Mouse (Mus musculus): ENCODE data around the gene Acaca. TPM values are rescaled to one million over a fixed set of nuclear protein-coding genes. Genes with fewer than 3 reads are reported as not detected.

Acaca gene
- polyA plus RNA-seq, 1 experiment from 2014 or later, result 20.5 TPM

DNA sequence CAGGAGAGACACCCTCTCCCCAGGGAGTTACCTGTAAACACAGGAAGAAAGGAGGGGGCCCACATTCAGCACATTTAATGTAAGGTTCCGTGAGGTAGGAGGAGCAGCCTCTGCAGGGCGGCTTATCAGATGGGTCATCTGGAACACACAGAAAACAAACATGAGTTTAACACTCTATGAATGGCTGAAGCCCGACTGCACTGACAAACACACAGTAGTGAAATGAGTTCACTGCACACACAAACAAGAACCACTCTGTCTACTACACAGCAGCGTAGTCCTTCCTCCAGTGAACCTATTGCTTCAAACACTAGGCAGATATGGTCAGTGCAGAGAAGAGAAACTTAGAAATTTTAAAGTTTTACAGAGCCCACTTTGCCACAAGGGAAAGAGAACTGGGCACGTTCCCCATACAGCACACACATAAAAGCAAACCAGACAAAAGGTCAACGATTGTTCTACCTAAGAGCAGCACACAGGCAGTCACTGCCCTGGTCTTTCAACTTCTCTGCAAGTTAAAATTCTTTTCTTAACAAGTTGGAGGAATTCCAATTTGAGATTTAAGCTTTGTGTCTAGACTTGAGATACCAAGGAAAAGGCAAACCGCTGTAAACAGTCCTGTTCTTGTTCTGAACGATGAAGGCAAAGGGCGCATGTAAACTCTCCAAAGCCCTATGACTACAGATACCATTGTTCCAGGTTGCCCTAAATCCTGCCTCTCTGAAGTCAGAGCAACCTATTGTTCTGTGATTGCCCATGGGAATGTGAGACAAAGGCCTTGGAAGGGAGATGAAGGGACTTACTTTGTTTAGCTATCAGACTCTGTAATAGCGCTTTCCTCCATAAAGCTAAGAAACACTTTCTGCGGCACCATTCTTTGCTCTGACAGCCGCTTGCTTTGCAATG lies 8.2 kb upstream of the Acaca start:
- Histone ChIP-seq H3K4me1 (ENCODE audit: insufficient read depth) (no peaks in the 10 kb centered on the region), H3K9me3 (ENCODE audit: low read depth, low read length) (no peaks in the 10 kb centered on the region), H3K9ac (no peak overlapping the region), H3K27ac (ENCODE audit: low read depth) (peak overlapping the region; percentile 54), H3K27me3 (ENCODE audit: insufficient read depth, low read length) (no peaks in the 10 kb centered on the region), H3K4me2 (no peak overlapping the region), H3K36me3 (ENCODE audit: insufficient read depth) (peaks cover 88% of the 10 kb centered on the region), H3K4me3 (ENCODE audit: low read depth, low read length) (no peak overlapping the region)
- DNase-seq, result peak; percentile 8
- 67% methylated on average over 12 of the region's 12 CpGs for WGBS
- no peak for ATAC-seq (ENCODE audit: insufficient read depth)
- TF ChIP-seq CTCF (IDR thresholded peaks at IDR 0.05; ENCODE audit: low read depth), result no peak

DNA sequence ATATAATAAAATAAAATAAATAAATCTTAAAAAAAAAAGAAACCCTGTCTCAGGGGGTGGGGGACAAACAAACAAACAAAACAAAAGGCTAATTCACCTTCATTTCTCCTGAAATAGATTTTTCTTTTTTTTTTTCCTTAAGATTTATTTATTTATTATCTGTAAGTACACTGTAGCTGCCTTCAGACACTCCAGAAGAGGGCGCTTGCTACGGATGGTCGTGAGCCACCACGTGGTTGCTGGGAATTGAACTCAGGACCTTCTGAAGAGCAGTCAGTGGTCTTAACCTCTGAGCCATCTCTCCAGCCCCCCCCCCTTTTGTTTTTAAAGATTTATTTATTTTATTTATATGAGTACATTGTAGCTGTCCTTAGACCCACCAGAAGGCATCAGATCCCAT lies 1.5 kb upstream of the Acaca start:
- Histone ChIP-seq H3K9ac (no peak overlapping the region), H3K4me3 (ENCODE audit: low read depth, low read length) (no peak overlapping the region), H3K27me3 (ENCODE audit: insufficient read depth, low read length) (no peaks in the 10 kb centered on the region), H3K36me3 (ENCODE audit: insufficient read depth) (peaks cover 32% of the 10 kb centered on the region), H3K9me3 (ENCODE audit: low read depth, low read length) (no peaks in the 10 kb centered on the region), H3K27ac (ENCODE audit: low read depth) (no peak overlapping the region), H3K4me2 (peak overlapping the region; percentile 87; the same call in 1 of the 2 replicates), H3K4me1 (ENCODE audit: insufficient read depth) (peaks cover 8% of the 10 kb centered on the region; the same call in 1 of the 2 replicates)
- no peak for TF ChIP-seq CTCF (IDR thresholded peaks at IDR 0.05; ENCODE audit: low read depth)
- WGBS, result 78% methylated on average over 4 of the region's 4 CpGs
- DNase-seq, result peak; percentile 10
- no peak for ATAC-seq (ENCODE audit: insufficient read depth)

GRCm38 (mm10) chr11:84129799-84130185 lies 320 bp downstream of the Acaca start:
- H3K4me3 ChIP-seq (ENCODE audit: low read depth, low read length), result peak overlapping the region; percentile 86
- no peaks in the 10 kb centered on the region for H3K27me3 ChIP-seq (ENCODE audit: insufficient read depth, low read length)
- no peak for TF ChIP-seq CTCF (IDR thresholded peaks at IDR 0.05; ENCODE audit: low read depth)

GRCm38 (mm10) chr11:84134331-84134860 lies 4.9 kb downstream of the Acaca start:
- no peaks in the 10 kb centered on the region for H3K9me3 ChIP-seq (ENCODE audit: low read depth, low read length)
- H3K4me1 ChIP-seq (ENCODE audit: insufficient read depth), result peaks cover 5% of the 10 kb centered on the region; the same call in 1 of the 2 replicates
- H3K9ac ChIP-seq, result no peak overlapping the region
- DNase-seq (no peak), ATAC-seq (ENCODE audit: insufficient read depth) (no peak)
- H3K27me3 ChIP-seq (ENCODE audit: insufficient read depth, low read length), result no peaks in the 10 kb centered on the region
- no peaks in the 10 kb centered on the region for H3K36me3 ChIP-seq (ENCODE audit: insufficient read depth)
- WGBS, result 82% methylated on average over 2 of the region's 2 CpGs
- H3K27ac ChIP-seq (ENCODE audit: low read depth), result no peak overlapping the region
- H3K4me2 ChIP-seq, result no peak overlapping the region
- H3K4me3 ChIP-seq (ENCODE audit: low read depth, low read length), result no peak overlapping the region
- TF ChIP-seq CTCF (IDR thresholded peaks at IDR 0.05; ENCODE audit: low read depth), result peak; percentile 28; the same call in 1 of the 2 replicates

More at GRCm38 (mm10) chr11:84129799-84130185, 320 bp downstream of the Acaca start:
- 4% methylated on average over 11 of the region's 11 CpGs for WGBS
- no peak overlapping the region for H3K27ac ChIP-seq (ENCODE audit: low read depth)
- peak overlapping the region; percentile 82 for H3K9ac ChIP-seq
- DNase-seq, result no peak
- H3K4me2 ChIP-seq, result peak overlapping the region; percentile 87
- peaks cover 8% of the 10 kb centered on the region; the same call in 1 of the 2 replicates for H3K4me1 ChIP-seq (ENCODE audit: insufficient read depth)
- H3K36me3 ChIP-seq (ENCODE audit: insufficient read depth), result peaks cover 19% of the 10 kb centered on the region
- peak; percentile 27; the same call in 1 of the 2 replicates for ATAC-seq (ENCODE audit: insufficient read depth)
- H3K9me3 ChIP-seq (ENCODE audit: low read depth, low read length), result no peaks in the 10 kb centered on the region

GRCm38 (mm10) chr11:84136453-84136852 lies 7.0 kb downstream of the Acaca start:
- Histone ChIP-seq H3K27me3 (ENCODE audit: insufficient read depth, low read length) (no peaks in the 10 kb centered on the region), H3K27ac (ENCODE audit: low read depth) (no peak overlapping the region), H3K9ac (no peak overlapping the region), H3K36me3 (ENCODE audit: insufficient read depth) (no peaks in the 10 kb centered on the region), H3K4me1 (ENCODE audit: insufficient read depth) (no peaks in the 10 kb centered on the region; the same call in 1 of the 2 replicates), H3K4me3 (ENCODE audit: low read depth, low read length) (no peak overlapping the region), H3K9me3 (ENCODE audit: low read depth, low read length) (no peaks in the 10 kb centered on the region), H3K4me2 (no peak overlapping the region)
- ATAC-seq (ENCODE audit: insufficient read depth) (no peak), DNase-seq (no peak)
- TF ChIP-seq CTCF (IDR thresholded peaks at IDR 0.05; ENCODE audit: low read depth), result no peak
- WGBS, result 86% methylated on average over 3 of the region's 3 CpGs

DNA sequence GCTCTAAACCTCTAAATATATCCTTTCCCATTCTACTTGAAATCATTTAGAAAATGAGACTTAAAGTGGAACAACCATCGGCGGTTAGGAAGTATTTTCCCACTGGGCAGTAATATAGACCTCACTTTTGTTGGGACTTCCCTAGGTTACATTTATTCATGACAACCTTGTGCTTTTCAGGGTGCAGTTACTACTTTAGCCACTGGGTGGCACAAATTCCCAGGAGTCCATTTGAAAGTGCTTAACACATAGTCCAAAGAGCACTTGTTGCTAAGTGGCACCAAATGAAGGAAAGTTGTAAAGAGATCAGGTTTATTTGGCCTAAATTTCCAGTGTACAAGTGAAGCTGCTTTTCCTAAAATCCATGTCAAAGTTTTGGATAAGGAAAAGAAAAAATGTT lies 12.3 kb downstream of the Acaca start:
- no peak for ATAC-seq (ENCODE audit: insufficient read depth)
- peak; percentile 85 for DNase-seq
- Histone ChIP-seq H3K27me3 (ENCODE audit: insufficient read depth, low read length) (no peaks in the 10 kb centered on the region), H3K9ac (no peak overlapping the region), H3K4me3 (ENCODE audit: low read depth, low read length) (no peak overlapping the region), H3K4me1 (ENCODE audit: insufficient read depth) (no peaks in the 10 kb centered on the region; the same call in 1 of the 2 replicates), H3K27ac (ENCODE audit: low read depth) (no peak overlapping the region), H3K4me2 (no peak overlapping the region), H3K36me3 (ENCODE audit: insufficient read depth) (no peaks in the 10 kb centered on the region), H3K9me3 (ENCODE audit: low read depth, low read length) (no peaks in the 10 kb centered on the region)
- peak; percentile 75 for TF ChIP-seq CTCF (IDR thresholded peaks at IDR 0.05; ENCODE audit: low read depth)
- WGBS, result 49% methylated on average over 2 of the region's 2 CpGs

DNA sequence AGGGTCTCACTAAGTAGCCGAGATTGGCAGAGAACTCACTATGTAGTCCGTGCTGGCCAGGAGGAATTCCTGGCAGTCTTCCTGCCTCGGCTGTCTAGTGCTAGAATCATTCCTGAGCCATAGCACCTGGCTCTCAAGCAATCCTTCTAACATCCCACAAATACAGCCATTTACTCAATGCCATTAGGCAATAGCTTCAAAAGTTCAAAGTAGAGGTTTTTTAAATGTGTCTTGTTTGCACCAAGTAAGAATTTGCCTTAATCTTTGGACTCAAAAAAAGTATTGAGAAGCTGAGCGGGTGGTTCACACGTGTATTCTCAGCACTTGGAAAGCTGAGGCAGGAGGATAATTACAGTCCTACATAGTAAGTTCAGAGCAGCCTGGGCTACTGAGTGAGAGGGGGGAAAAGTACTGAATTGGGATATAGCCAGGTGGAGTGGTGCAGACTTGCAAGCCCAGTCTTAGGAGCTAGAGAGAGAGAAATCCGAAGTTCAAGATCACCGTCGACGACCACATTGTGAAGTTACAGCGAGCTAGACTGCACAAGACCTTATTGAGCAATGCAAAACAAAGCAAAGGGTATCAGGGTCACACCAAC lies 15.8 kb downstream of the Acaca start:
- H3K4me3 ChIP-seq (ENCODE audit: low read depth, low read length), result no peak overlapping the region
- TF ChIP-seq CTCF (IDR thresholded peaks at IDR 0.05; ENCODE audit: low read depth), result no peak
- no peaks in the 10 kb centered on the region for H3K36me3 ChIP-seq (ENCODE audit: insufficient read depth)
- H3K27me3 ChIP-seq (ENCODE audit: insufficient read depth, low read length), result no peaks in the 10 kb centered on the region
- DNase-seq, result no peak
- H3K4me1 ChIP-seq (ENCODE audit: insufficient read depth), result no peaks in the 10 kb centered on the region
- no peak overlapping the region for H3K9ac ChIP-seq
- H3K9me3 ChIP-seq (ENCODE audit: low read depth, low read length), result no peaks in the 10 kb centered on the region
- no peak overlapping the region for H3K27ac ChIP-seq (ENCODE audit: low read depth)
- H3K4me2 ChIP-seq, result no peak overlapping the region
- 67% methylated on average over 10 of the region's 10 CpGs for WGBS
- ATAC-seq (ENCODE audit: insufficient read depth), result no peak
